Mouse (Mus musculus) embryonic facial prominence, embryonic 11.5 days (tissue): Measurements from ENCODE around the gene Macrod2. TPM values are rescaled to one million over a fixed set of nuclear protein-coding genes. Genes with fewer than 3 reads are reported as not detected.

Experiments used
- ATAC-seq: fragments of 200-750 bp; cut with Nextera tagmentation; replicated peaks from 2 replicates; pipeline ENCODE4 v1.8.0; 2017; ENCODE audit warnings: low read depth; ENCODE audit not compliant: insufficient number of reproducible peaks, low FRiP score, low TSS enrichment
- DNase-seq: peaks from one replicate; pipeline ENCODE4 v3.0.0-alpha.2; 2015; ENCODE audit warnings: low spot score
- H3K27ac ChIP-seq: fragments of 300-500 bp; sonication (generic); replicated peaks from 2 replicates; pipeline ENCODE4 v1.5.1; 2014; ENCODE audit warnings: mild to moderate bottlenecking, low read depth, low read length, control low read depth
- H3K27me3 ChIP-seq: fragments of 300-500 bp; sonication (generic); 2 replicates; pipeline ENCODE4 v1.6.1; 2014; ENCODE audit warnings: mild to moderate bottlenecking, low read length, moderate library complexity, mixed read lengths; ENCODE audit not compliant: control insufficient read depth, insufficient read depth
- H3K36me3 ChIP-seq: fragments of 300-500 bp; sonication (generic); replicated peaks from 2 replicates; pipeline ENCODE4 v1.6.1; 2014; ENCODE audit warnings: low read depth, mild to moderate bottlenecking, low read length, moderate library complexity, mixed read lengths; ENCODE audit not compliant: control insufficient read depth, insufficient read depth
- H3K4me1 ChIP-seq: fragments of 300-500 bp; sonication (generic); 2 replicates; pipeline ENCODE4 v1.6.1; 2014; ENCODE audit warnings: low read length, mixed read lengths; ENCODE audit not compliant: control insufficient read depth, insufficient read depth
- H3K4me2 ChIP-seq: fragments of 300-500 bp; sonication (generic); 2 replicates; pipeline ENCODE4 v1.6.1; 2014; ENCODE audit warnings: low read depth, mild to moderate bottlenecking, control low read depth, low read length, moderate library complexity
- H3K4me3 ChIP-seq: fragments of 300-500 bp; sonication (generic); 2 replicates; pipeline ENCODE4 v1.5.1; 2014; ENCODE audit warnings: low read depth, low read length, control low read depth
- H3K9ac ChIP-seq: fragments of 300-500 bp; sonication (generic); replicated peaks from 2 replicates; pipeline ENCODE4 v1.6.1; 2014; ENCODE audit warnings: mild to moderate bottlenecking, control low read depth, low read length
- H3K9me3 ChIP-seq: fragments of 300-500 bp; sonication (generic); replicated peaks from 2 replicates; pipeline ENCODE4 v1.6.1; 2016; ENCODE audit warnings: mild to moderate bottlenecking, low read length, inconsistent platforms, mixed read lengths; ENCODE audit not compliant: control insufficient read depth
- WGBS: fragments of 180-500 bp; shearing (Covaris S2); extraction: QIAGEN DNeasy Blood & Tissue Kit; methylation state at CpG from one replicate; pipeline ENCODE4 v1.1.7; 2014; 5-methylcytosine and 5-hydroxymethylcytosine counted together
- polyA plus RNA-seq: library from polyadenylated mRNA; unstranded; fragments of >200 nt; fragmentation: Nextera tagmentation; extraction: Ambion mirVana; gene quantifications from 2 replicates; pipeline ENCODE4 v1.2.1, GENCODE M21; 2014

The Macrod2 gene
- polyA plus RNA-seq, 1 experiment from 2014 or later, result 33.8 TPM

- Histone ChIP-seq H3K27ac (no peak overlapping the region), H3K27me3 (no peaks in the 10 kb centered on the region), H3K4me3 (no peak overlapping the region), H3K36me3 (no peaks in the 10 kb centered on the region), H3K4me1 (no peaks in the 10 kb centered on the region), H3K9ac (no peak overlapping the region), H3K4me2 (no peak overlapping the region), H3K9me3 (no peaks in the 10 kb centered on the region)
- no peak for DNase-seq
- ATAC-seq, result no peak
- 91% methylated on average over 3 of the region's 3 CpGs for WGBS
Measured at GRCm38 (mm10) chr2:140822378-140822777, 427.3 kb downstream of the Macrod2 start.

GRCm38 (mm10) chr2:140826241-140826640 is 431.1 kb downstream of the Macrod2 start:
- H3K4me3 ChIP-seq, result no peak overlapping the region
- no peak overlapping the region for H3K27ac ChIP-seq
- no peak for ATAC-seq

GRCm38 (mm10) chr2:140828859-140829258 is 433.8 kb downstream of the Macrod2 start:
- ATAC-seq (no peak), DNase-seq (no peak)
- no peak overlapping the region for H3K4me2 ChIP-seq
- no peaks in the 10 kb centered on the region for H3K36me3 ChIP-seq
- no peaks in the 10 kb centered on the region for H3K4me1 ChIP-seq
- H3K9me3 ChIP-seq, result no peaks in the 10 kb centered on the region
- H3K27ac ChIP-seq, result no peak overlapping the region
- H3K4me3 ChIP-seq, result no peak overlapping the region
- no peak overlapping the region for H3K9ac ChIP-seq
- H3K27me3 ChIP-seq, result no peaks in the 10 kb centered on the region
- WGBS, result 77% methylated on average over 5 of the region's 5 CpGs

More at GRCm38 (mm10) chr2:140826241-140826640, 431.1 kb downstream of the Macrod2 start:
- Histone ChIP-seq H3K36me3 (no peaks in the 10 kb centered on the region), H3K27me3 (no peaks in the 10 kb centered on the region), H3K9ac (no peak overlapping the region), H3K4me1 (no peaks in the 10 kb centered on the region), H3K4me2 (no peak overlapping the region), H3K9me3 (no peaks in the 10 kb centered on the region)
- no peak for DNase-seq
- 77% methylated on average over 2 of the region's 2 CpGs for WGBS

- ATAC-seq, result no peak
- WGBS, result 53% methylated on average over 3 of the region's 3 CpGs
Measured at GRCm38 (mm10) chr2:140830086-140830485, 435.0 kb downstream of the Macrod2 start.

DNA sequence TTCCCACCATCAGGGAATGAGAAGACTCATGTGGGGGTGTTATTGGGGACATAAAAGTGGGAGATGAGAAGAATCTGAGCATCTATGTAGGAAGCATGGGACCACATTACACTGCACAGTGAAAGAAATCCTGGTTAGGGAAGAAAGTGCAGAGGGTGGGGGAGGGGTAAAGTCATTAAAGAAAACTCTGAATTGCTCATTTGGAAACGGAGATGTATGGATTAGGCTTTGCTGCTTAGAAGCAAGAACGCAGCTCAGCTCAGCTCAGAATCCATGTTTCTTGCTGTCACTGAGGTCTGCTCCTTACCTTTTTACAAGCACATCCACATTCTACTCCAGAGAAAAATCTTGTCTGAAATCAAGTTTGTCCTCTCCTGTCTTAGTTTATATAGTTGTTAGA is 444.3 kb downstream of the Macrod2 start:
- ATAC-seq, result no peak

More at GRCm38 (mm10) chr2:140830086-140830485, 435.0 kb downstream of the Macrod2 start:
- Histone ChIP-seq H3K9ac (no peak overlapping the region), H3K4me2 (no peak overlapping the region), H3K4me1 (no peaks in the 10 kb centered on the region), H3K27ac (no peak overlapping the region), H3K4me3 (no peak overlapping the region), H3K9me3 (no peaks in the 10 kb centered on the region), H3K36me3 (no peaks in the 10 kb centered on the region), H3K27me3 (no peaks in the 10 kb centered on the region)
- no peak for DNase-seq

GRCm38 (mm10) chr2:140839880-140840279 is 444.8 kb downstream of the Macrod2 start:
- 60% methylated on average over 3 of the region's 3 CpGs for WGBS
- no peaks in the 10 kb centered on the region for H3K4me1 ChIP-seq
- H3K27me3 ChIP-seq, result no peaks in the 10 kb centered on the region
- no peak overlapping the region for H3K4me3 ChIP-seq
- no peak overlapping the region for H3K4me2 ChIP-seq
- no peak overlapping the region for H3K27ac ChIP-seq
- H3K9me3 ChIP-seq, result no peaks in the 10 kb centered on the region
- DNase-seq (no peak), ATAC-seq (no peak)
- no peaks in the 10 kb centered on the region for H3K36me3 ChIP-seq
- H3K9ac ChIP-seq, result no peak overlapping the region

More for the DNA sequence above, 444.3 kb downstream of the Macrod2 start:
- H3K9ac ChIP-seq, result no peak overlapping the region
- H3K36me3 ChIP-seq, result no peaks in the 10 kb centered on the region
- H3K4me2 ChIP-seq, result no peak overlapping the region
- DNase-seq, result no peak
- H3K27ac ChIP-seq, result no peak overlapping the region
- H3K4me1 ChIP-seq, result no peaks in the 10 kb centered on the region
- H3K4me3 ChIP-seq, result no peak overlapping the region
- H3K9me3 ChIP-seq, result no peaks in the 10 kb centered on the region
- H3K27me3 ChIP-seq, result no peaks in the 10 kb centered on the region
- WGBS, result 27% methylated on average over 2 of the region's 2 CpGs

GRCm38 (mm10) chr2:140844030-140844429 is 448.9 kb downstream of the Macrod2 start:
- no peak for ATAC-seq
- WGBS, result 83% methylated on average over 5 of the region's 5 CpGs
- H3K4me1 ChIP-seq, result no peaks in the 10 kb centered on the region
- no peak overlapping the region for H3K4me2 ChIP-seq
- no peak for DNase-seq
- no peak overlapping the region for H3K27ac ChIP-seq
- H3K27me3 ChIP-seq, result no peaks in the 10 kb centered on the region
- no peaks in the 10 kb centered on the region for H3K36me3 ChIP-seq
- no peak overlapping the region for H3K9ac ChIP-seq
- H3K9me3 ChIP-seq, result no peaks in the 10 kb centered on the region
- H3K4me3 ChIP-seq, result no peak overlapping the region

DNA sequence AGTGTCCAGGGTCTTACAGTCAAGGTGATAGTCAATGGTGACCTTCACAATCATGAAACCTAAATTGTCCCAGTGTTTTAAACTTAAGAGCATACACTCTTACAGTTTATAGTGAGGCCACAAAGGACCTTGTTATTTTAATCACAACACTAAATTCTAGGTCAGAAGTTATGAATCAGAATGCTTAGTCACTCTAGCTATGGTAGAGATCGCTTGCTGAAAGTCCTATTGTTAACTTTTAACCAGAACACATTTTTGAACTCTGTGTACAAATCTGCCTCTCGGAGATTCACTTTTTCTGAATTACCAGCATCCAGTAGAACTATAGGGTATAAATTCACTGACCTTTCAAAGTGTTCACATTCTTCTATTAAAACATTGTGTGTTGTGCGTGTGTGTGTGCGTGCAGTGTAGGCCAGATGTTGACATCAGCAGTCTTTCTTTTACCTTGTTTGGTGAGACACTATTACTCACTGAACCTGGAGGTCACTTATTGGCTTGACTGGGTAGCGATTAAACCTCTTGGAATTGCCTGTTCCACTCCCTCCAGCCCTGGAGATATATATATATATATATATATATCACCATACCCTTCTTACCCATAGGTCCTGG is 452.8 kb downstream of the Macrod2 start:
- no peak for ATAC-seq
- DNase-seq, result no peak
- WGBS, result 89% methylated on average over 5 of the region's 5 CpGs
- Histone ChIP-seq H3K27ac (no peak overlapping the region), H3K9me3 (no peaks in the 10 kb centered on the region), H3K27me3 (no peaks in the 10 kb centered on the region), H3K9ac (no peak overlapping the region), H3K36me3 (no peaks in the 10 kb centered on the region), H3K4me2 (no peak overlapping the region), H3K4me3 (no peak overlapping the region), H3K4me1 (no peaks in the 10 kb centered on the region)
